Mouse (Mus musculus) embryonic facial prominence, embryonic 10.5 days (tissue): Measurements from ENCODE around the gene Sema3f. TPM values are rescaled to one million over a fixed set of nuclear protein-coding genes. Genes with fewer than 3 reads are reported as not detected.
"Not testable (repeated sequence)": the region's sequence is repeated elsewhere in the genome, so short reads cannot be mapped to it uniquely, and the experiment has no call there.

ENCODE experiments used
- DNase-seq: peaks from one replicate; pipeline ENCODE4 v3.0.0-alpha.2; 2017; ENCODE audit warnings: low spot score
- H3K27ac ChIP-seq: fragments of 300-500 bp; sonication (generic); replicated peaks from 2 replicates; pipeline ENCODE4 v1.5.1; 2016; ENCODE audit warnings: mild to moderate bottlenecking
- H3K27me3 ChIP-seq: fragments of 300-500 bp; sonication (generic); replicated peaks from 2 replicates; pipeline ENCODE4 v1.6.1; 2016; ENCODE audit warnings: low read depth, mild to moderate bottlenecking; ENCODE audit not compliant: poor library complexity, severe bottlenecking
- H3K36me3 ChIP-seq: fragments of 300-500 bp; sonication (generic); replicated peaks from 2 replicates; pipeline ENCODE4 v1.6.1; 2016; ENCODE audit warnings: mild to moderate bottlenecking, moderate library complexity
- H3K4me1 ChIP-seq: fragments of 300-500 bp; sonication (generic); 2 replicates; pipeline ENCODE4 v1.6.1; 2016
- H3K4me3 ChIP-seq: fragments of 300-500 bp; sonication (generic); 2 replicates; pipeline ENCODE4 v1.5.1; 2016; ENCODE audit warnings: mild to moderate bottlenecking, moderate library complexity
- H3K9me3 ChIP-seq: fragments of 300-500 bp; sonication (generic); 2 replicates; pipeline ENCODE4 v1.6.1; 2016; ENCODE audit warnings: mild to moderate bottlenecking
- WGBS: fragments of 180-500 bp; shearing (Covaris S2); methylation state at CpG from one replicate; pipeline ENCODE4 v1.1.7; 2016; 5-methylcytosine and 5-hydroxymethylcytosine counted together
- polyA plus RNA-seq: library from polyadenylated mRNA; unstranded; fragments of >200 nt; fragmentation: Nextera tagmentation; extraction: Ambion mirVana; gene quantifications from 2 replicates; pipeline ENCODE4 v1.2.1, GENCODE M21; 2016

Gene Sema3f
- polyA plus RNA-seq, 1 experiment from 2014 or later: 21.4 TPM

DNA sequence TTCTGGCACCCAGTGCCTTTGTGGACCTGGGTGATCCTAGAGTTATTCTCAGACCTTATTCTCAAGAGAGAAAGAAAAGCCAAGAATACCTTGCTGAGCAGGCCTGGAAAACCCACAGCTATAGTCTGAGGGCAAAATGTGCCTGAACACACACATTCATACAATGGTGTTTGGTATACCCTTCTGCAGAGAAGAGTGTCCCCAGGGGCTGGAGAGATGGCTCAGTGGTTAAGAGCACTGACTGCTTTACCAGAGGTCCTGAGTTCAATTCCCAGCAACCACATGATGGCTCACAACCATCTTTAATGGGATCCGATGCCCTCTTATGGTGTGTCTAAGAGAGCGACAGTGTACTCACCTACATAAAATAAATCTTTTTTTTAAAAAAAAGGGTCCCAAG, 31.4 kb downstream of the Sema3f start:
- Histone ChIP-seq H3K4me3 (no peak overlapping the region), H3K36me3 (peaks cover 26% of the 10 kb centered on the region), H3K27me3 (peaks cover 56% of the 10 kb centered on the region), H3K9me3 (no peaks in the 10 kb centered on the region), H3K27ac (no peak overlapping the region), H3K4me1 (peaks cover 27% of the 10 kb centered on the region)
- no peak for DNase-seq
- 91% methylated on average over 2 of the region's 2 CpGs for WGBS

DNA sequence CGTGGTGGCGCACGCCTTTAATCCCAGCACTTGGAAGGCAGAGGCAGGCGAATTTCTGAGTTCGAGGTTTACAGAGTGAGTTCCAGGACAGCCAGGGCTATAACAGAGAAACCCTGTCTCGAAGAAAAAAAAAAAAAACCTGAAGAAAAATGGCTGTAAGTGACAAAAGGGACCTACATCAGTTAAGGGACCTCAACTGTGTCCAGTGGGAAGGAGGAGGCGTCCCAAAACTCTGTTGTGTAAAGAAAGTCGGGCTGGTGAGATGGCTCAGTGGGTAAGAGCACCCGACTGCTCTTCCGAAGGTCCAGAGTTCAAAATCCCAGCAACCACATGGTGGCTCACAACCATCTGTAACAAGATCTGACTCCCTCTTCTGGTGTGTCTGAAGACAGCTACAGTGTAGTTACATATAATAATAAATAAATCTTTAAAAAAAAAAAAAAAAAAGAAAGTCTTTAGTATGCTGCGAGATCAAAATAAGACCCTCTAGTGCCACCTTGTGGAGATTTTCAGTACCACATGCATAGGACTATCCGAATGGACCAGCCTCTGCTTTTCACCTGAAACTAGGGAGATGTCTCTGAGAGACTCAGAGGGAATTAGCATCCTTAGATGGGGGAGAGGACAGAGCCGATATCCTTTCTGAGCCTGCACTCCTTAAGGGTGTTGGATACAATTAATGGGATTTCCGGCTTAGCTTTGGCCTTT, 32.3 kb downstream of the Sema3f start:
- WGBS: 39% methylated on average over 14 of the region's 14 CpGs
- H3K27me3 ChIP-seq: peaks cover 60% of the 10 kb centered on the region
- DNase-seq: peak; percentile 67
- H3K4me1 ChIP-seq: peaks cover 27% of the 10 kb centered on the region
- H3K9me3 ChIP-seq, H3K27ac ChIP-seq, H3K4me3 ChIP-seq: not testable (repeated sequence)
- peaks cover 18% of the 10 kb centered on the region for H3K36me3 ChIP-seq

DNA sequence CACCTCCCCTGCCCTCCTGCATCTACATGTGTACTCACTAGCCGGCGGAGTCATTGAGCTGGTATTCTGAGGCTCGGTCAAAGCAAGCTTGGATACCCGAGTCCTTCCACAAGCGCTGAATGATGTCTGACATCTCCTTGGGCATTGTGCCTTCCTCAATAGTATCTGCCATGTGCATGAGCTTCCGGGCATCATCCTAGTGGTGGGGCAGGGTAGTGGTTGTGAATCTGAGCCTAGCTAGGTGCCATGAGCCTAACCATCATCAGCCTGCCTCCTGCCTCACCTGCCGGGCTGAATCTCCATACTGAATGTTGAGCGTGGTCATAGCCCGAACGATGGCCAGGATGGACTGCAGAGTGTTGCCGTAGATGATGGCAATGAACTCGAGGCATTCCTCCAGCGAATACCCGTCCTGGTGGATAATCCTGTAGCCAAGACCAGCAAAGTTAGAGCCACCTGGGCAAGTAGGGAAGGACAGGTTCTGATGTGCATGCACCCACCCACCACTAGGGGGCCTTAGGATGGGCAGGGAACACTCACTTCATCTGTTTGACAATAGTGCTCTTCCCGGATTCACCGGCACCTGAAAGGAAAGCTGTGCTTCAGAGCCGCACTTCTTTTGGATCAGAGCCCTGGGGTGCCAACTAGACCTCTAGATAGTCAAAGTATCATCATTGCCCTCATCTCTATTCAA, 33.0 kb downstream of the Sema3f start:
- Histone ChIP-seq H3K4me3 (peak overlapping the region; percentile 52; the same call in 1 of the 2 replicates), H3K27me3 (peaks cover 60% of the 10 kb centered on the region), H3K36me3 (peaks cover 10% of the 10 kb centered on the region), H3K9me3 (no peaks in the 10 kb centered on the region), H3K27ac (no peak overlapping the region), H3K4me1 (peaks cover 27% of the 10 kb centered on the region)
- 23% methylated on average over 17 of the region's 17 CpGs for WGBS
- peak; percentile 77 for DNase-seq

- 2% methylated on average over 25 of the region's 25 CpGs for WGBS
These were observed 34.0 kb downstream of the Sema3f start for GRCm38 (mm10) chr9:107676302-107676701.

DNA sequence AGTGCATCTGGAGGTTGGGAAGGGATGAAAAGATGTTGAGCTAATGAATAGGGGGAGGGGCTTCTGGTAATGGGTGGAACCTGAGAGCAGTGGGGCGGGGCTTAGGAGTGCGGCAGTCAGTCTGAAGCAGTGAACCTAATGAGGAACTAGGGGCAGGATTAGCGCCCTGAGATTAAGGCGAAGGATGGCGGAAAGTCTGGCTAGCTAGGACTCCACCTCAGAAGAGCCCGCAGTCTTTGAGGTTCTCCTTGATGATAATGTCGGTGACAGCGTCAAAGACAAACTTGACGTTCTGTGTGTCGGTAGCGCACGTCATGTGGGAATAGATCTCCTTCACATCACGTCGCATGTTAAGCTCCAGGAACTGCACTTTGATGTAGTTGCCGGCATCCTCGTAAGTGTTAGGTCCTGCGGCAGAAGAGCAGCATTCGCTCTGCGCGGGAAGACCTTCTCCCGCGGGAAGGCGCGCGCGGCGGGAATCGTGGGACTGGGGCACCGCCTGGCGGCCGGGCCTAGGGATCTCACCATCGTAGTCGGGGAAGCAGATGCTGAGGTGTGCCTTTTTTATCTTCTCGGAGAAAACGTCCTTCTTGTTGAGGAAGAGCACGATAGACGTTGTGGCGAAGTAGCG, 34.5 kb downstream of the Sema3f start:
- Histone ChIP-seq H3K36me3 (no peaks in the 10 kb centered on the region), H3K4me3 (peak overlapping the region; percentile 52), H3K27ac (no peak overlapping the region; the same call in 1 of the 2 replicates), H3K27me3 (peaks cover 60% of the 10 kb centered on the region), H3K9me3 (no peaks in the 10 kb centered on the region), H3K4me1 (peaks cover 27% of the 10 kb centered on the region)
- peak; percentile 90 for DNase-seq
- under 1% methylated on average over 39 of the region's 39 CpGs for WGBS

More at GRCm38 (mm10) chr9:107676302-107676701, 34.0 kb downstream of the Sema3f start:
- H3K9me3 ChIP-seq: no peaks in the 10 kb centered on the region
- peaks cover under 1% of the 10 kb centered on the region for H3K36me3 ChIP-seq
- no peak overlapping the region; the same call in 1 of the 2 replicates for H3K27ac ChIP-seq
- H3K4me1 ChIP-seq: peaks cover 27% of the 10 kb centered on the region
- no peak for DNase-seq
- peak overlapping the region; percentile 52 for H3K4me3 ChIP-seq
- H3K27me3 ChIP-seq: peaks cover 60% of the 10 kb centered on the region

- WGBS: 53% methylated on average over 9 of the region's 9 CpGs
- no peak for DNase-seq
- Histone ChIP-seq H3K36me3 (no peaks in the 10 kb centered on the region), H3K27me3 (peaks cover 63% of the 10 kb centered on the region), H3K27ac (0 out of 2 replicates have a peak overlapping the region, but pooled peaks have one; percentile 11), H3K9me3 (no peaks in the 10 kb centered on the region), H3K4me3 (peak overlapping the region; percentile 52; the same call in 1 of the 2 replicates), H3K4me1 (peaks cover 36% of the 10 kb centered on the region)
These were observed 35.5 kb downstream of the Sema3f start for GRCm38 (mm10) chr9:107674609-107675429.

DNA sequence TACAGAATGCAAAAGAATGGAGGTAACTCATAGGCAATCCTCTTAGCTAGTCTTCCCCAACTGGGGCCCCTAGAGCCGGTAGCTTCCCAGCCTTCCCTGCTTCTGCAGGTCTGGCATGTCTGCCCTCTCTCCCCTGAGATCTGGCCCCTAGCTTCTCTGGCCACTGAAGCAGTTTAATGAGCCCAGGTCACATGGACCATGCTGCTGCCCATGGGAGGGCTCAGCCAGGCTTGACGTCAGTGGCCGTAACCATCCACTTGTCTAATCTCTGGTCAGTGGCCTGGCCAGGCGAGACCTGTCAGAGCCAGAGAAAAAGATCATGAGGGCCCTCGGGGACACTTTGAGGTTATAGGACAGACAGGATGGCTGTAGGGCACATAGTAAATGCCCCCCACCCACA, 40.0 kb downstream of the Sema3f start:
- WGBS: 53% methylated on average over 5 of the region's 5 CpGs
- H3K4me1 ChIP-seq: peaks cover 48% of the 10 kb centered on the region
- H3K4me3 ChIP-seq: no peak overlapping the region
- H3K27ac ChIP-seq: no peak overlapping the region
- H3K36me3 ChIP-seq: no peaks in the 10 kb centered on the region
- DNase-seq: no peak
- no peaks in the 10 kb centered on the region for H3K9me3 ChIP-seq
- peaks cover 66% of the 10 kb centered on the region for H3K27me3 ChIP-seq

GRCm38 (mm10) chr9:107669480-107669945, 40.8 kb downstream of the Sema3f start, which contains the start of gene Slc38a3:
Gene Slc38a3 (minus strand): TSS chr9:107669530.
- 87% methylated on average over 9 of the region's 9 CpGs for WGBS
- H3K27ac ChIP-seq: no peak within 1 kb of the TSS

GRCm38 (mm10) chr9:107668916-107669315, 41.4 kb downstream of the Sema3f start:
- H3K4me1 ChIP-seq: peaks cover 48% of the 10 kb centered on the region
- no peak overlapping the region for H3K27ac ChIP-seq
- H3K36me3 ChIP-seq: no peaks in the 10 kb centered on the region
- no peak for DNase-seq
- H3K9me3 ChIP-seq: no peaks in the 10 kb centered on the region
- H3K4me3 ChIP-seq: no peak overlapping the region
- H3K27me3 ChIP-seq: peaks cover 58% of the 10 kb centered on the region
- 58% methylated on average over 3 of the region's 3 CpGs for WGBS

More at GRCm38 (mm10) chr9:107669480-107669945, 40.8 kb downstream of the Sema3f start, which contains the start of gene Slc38a3:
- no peak within 1 kb of the TSS for H3K4me3 ChIP-seq
- H3K36me3 ChIP-seq: no peaks in the 10 kb centered on the region
- H3K9me3 ChIP-seq: no peaks in the 10 kb centered on the region
- peaks cover 64% of the 10 kb centered on the region for H3K27me3 ChIP-seq
- no peak for DNase-seq
- H3K4me1 ChIP-seq: peaks cover 45% of the 10 kb centered on the region

- Histone ChIP-seq H3K9me3 (no peaks in the 10 kb centered on the region), H3K27ac (0 out of 2 replicates have a peak overlapping the region, but pooled peaks have one; percentile 77), H3K36me3 (no peaks in the 10 kb centered on the region), H3K4me1 (peaks cover 57% of the 10 kb centered on the region), H3K27me3 (peaks cover 54% of the 10 kb centered on the region), H3K4me3 (peak overlapping the region; percentile 65; the same call in 1 of the 2 replicates)
- no peak for DNase-seq
- WGBS: 30% methylated on average over 8 of the region's 8 CpGs
These were observed 42.3 kb downstream of the Sema3f start for GRCm38 (mm10) chr9:107668011-107668410.

GRCm38 (mm10) chr9:107667219-107667618, 43.1 kb downstream of the Sema3f start:
- peaks cover 64% of the 10 kb centered on the region for H3K4me1 ChIP-seq
- H3K4me3 ChIP-seq: peak overlapping the region; percentile 65
- peaks cover 54% of the 10 kb centered on the region for H3K27me3 ChIP-seq
- no peaks in the 10 kb centered on the region for H3K9me3 ChIP-seq
- peak; percentile 91 for DNase-seq
- no peaks in the 10 kb centered on the region for H3K36me3 ChIP-seq
- H3K27ac ChIP-seq: peak overlapping the region; percentile 77
- WGBS: under 1% methylated on average over 24 of the region's 24 CpGs
